8 mouse cellular contexts compared by ENCODE assay signal in genomic region chr1:169747902-169748301, GRCm38 (mm10). TPM values are rescaled to one million over a fixed set of nuclear protein-coding genes. Genes with fewer than 3 reads are reported as not detected.
DNase-seq lines count a peak whose midpoint lies in the region; ATAC-seq and TF ChIP-seq lines count a peak whose summit lies in the region.

No protein-coding gene starts in this region.

- no peak for ATAC-seq in heart, embryonic 12.5 days (ENCODE audit: insufficient number of reproducible peaks, low FRiP score)
- ATAC-seq in forebrain, embryonic 16.5 days: peak; percentile 36

- H3K4me1 ChIP-seq in heart, embryonic 12.5 days (replicated peaks): 0 out of 2 replicates have a peak, but pooled peaks cover 5% of the 10 kb centered on the region
- peaks cover 2% of the 10 kb centered on the region; the same call in 1 of the 2 replicates for H3K4me1 ChIP-seq in cortical plate, adult 2 months (ENCODE audit: control insufficient read depth, insufficient read depth, low read length)
- peaks cover 6% of the 10 kb centered on the region for H3K4me1 ChIP-seq in forebrain, embryonic 16.5 days (replicated peaks; ENCODE audit: control insufficient read depth, insufficient read depth, low read length)
- peaks cover 17% of the 10 kb centered on the region for H3K4me1 ChIP-seq in midbrain, embryonic 10.5 days

- H3K9me3 ChIP-seq in heart, embryonic 12.5 days (replicated peaks): no peaks in the 10 kb centered on the region
- no peaks in the 10 kb centered on the region for H3K9me3 ChIP-seq in forebrain, embryonic 16.5 days (ENCODE audit: control insufficient read depth, low read length)
- H3K9me3 ChIP-seq in midbrain, embryonic 10.5 days (replicated peaks): no peaks in the 10 kb centered on the region

- no peak for DNase-seq in heart, adult 11 months
- DNase-seq in midbrain, embryonic 10.5 days (ENCODE audit: low spot score): no peak
- no peak for DNase-seq in c-Kit-positive CD71-positive TER-119-positive erythroid progenitor cells, embryonic 14.5 days (ENCODE audit: low spot score)
- DNase-seq in retina, embryonic 14.5 days (ENCODE audit: low spot score): no peak
- no peak for DNase-seq in left cerebral cortex, postnatal 25 days (ENCODE audit: low spot score in 2 of 2)

- no peak overlapping the region for H3K9ac ChIP-seq in heart, embryonic 12.5 days
- H3K9ac ChIP-seq in forebrain, embryonic 16.5 days (replicated peaks; ENCODE audit: low read depth, low read length): peak overlapping the region; percentile 55

- H3K4me3 ChIP-seq in heart, embryonic 12.5 days: peak overlapping the region; percentile 44
- peak overlapping the region; percentile 85 for H3K4me3 ChIP-seq in cortical plate, adult 2 months (ENCODE audit: insufficient read depth, low read length)
- peak overlapping the region; percentile 41 for H3K4me3 ChIP-seq in forebrain, embryonic 16.5 days (replicated peaks; ENCODE audit: low read length)
- peak overlapping the region; percentile 48 for H3K4me3 ChIP-seq in midbrain, embryonic 10.5 days

- 45% methylated on average over 6 of the region's 6 CpGs for WGBS in heart, embryonic 12.5 days
- 28% methylated on average over 6 of the region's 6 CpGs for WGBS in forebrain, embryonic 16.5 days
- whole genome bisulfite sequencing in midbrain, embryonic 10.5 days: 46% methylated on average over 6 of the region's 6 CpGs

- no peak overlapping the region for H3K27ac ChIP-seq in heart, embryonic 12.5 days (ENCODE audit: poor library complexity, severe bottlenecking)
- H3K27ac ChIP-seq in cortical plate, adult 2 months (ENCODE audit: insufficient read depth, low read length): peak overlapping the region; percentile 96
- H3K27ac ChIP-seq in forebrain, embryonic 16.5 days (ENCODE audit: low read length): peak overlapping the region; percentile 69
- H3K27ac ChIP-seq in midbrain, embryonic 10.5 days (replicated peaks): no peak overlapping the region

- peak overlapping the region; percentile 76 for H3K4me2 ChIP-seq in heart, embryonic 12.5 days
- peak overlapping the region; percentile 62 for H3K4me2 ChIP-seq in forebrain, embryonic 16.5 days (ENCODE audit: low read length)

- no peak for TF ChIP-seq CTCF in cortical plate, adult 2 months (IDR thresholded peaks at IDR 0.05; ENCODE audit: extremely low read depth, insufficient read depth, low read length)

- H3K36me3 ChIP-seq in heart, embryonic 12.5 days: no peaks in the 10 kb centered on the region
- no peaks in the 10 kb centered on the region for H3K36me3 ChIP-seq in forebrain, embryonic 16.5 days (ENCODE audit: control insufficient read depth, insufficient read depth)
- H3K36me3 ChIP-seq in midbrain, embryonic 10.5 days: no peaks in the 10 kb centered on the region

- intact Hi-C loops in left cerebral cortex, postnatal 25 days (cut with DNase I): loop anchor here (2.0 to 5.0 kb wide), 3 partner anchors 69 to 216 kb away; partner anchors contain the start of gene Nuf2

- TF ChIP-seq POLR2A in cortical plate, adult 2 months (IDR thresholded peaks at IDR 0.05; ENCODE audit: extremely low read depth, insufficient read depth, low read length): no peak

- H3K27me3 ChIP-seq in heart, embryonic 12.5 days (replicated peaks): peaks cover 13% of the 10 kb centered on the region; the same call in 1 of the 2 replicates
- no peaks in the 10 kb centered on the region for H3K27me3 ChIP-seq in forebrain, embryonic 16.5 days (replicated peaks; ENCODE audit: control insufficient read depth, insufficient read depth, low read length)
- peaks cover 23% of the 10 kb centered on the region for H3K27me3 ChIP-seq in midbrain, embryonic 10.5 days (ENCODE audit: low read depth, poor library complexity, severe bottlenecking)

RNA-seq across cellular contexts. Expression of gene Rgs4, which starts 0.5 kb away (rescaled TPM):
- 2.5 and 2.9 TPM in 2 replicates for polyA plus RNA-seq in heart, embryonic 12.5 days (2016; fragmentation: Nextera tagmentation; extraction: Ambion mirVana)
- 380 and 423 TPM in 2 replicates for polyA plus RNA-seq in cortical plate, adult 2 months (2012; rRNA removed)
- 64.1 and 89.6 TPM in 2 replicates for polyA plus RNA-seq in forebrain, embryonic 16.5 days (2015; fragmentation: Nextera tagmentation; extraction: Ambion mirVana)
- polyA plus RNA-seq in midbrain, embryonic 10.5 days (2016; fragmentation: Nextera tagmentation; extraction: Ambion mirVana): 5.9 and 13.8 TPM in 2 replicates
- total RNA-seq in left cerebral cortex, postnatal 25 days (2021): 100 to 1,000 TPM; 564 to 580 TPM

Comparison
In these comparisons a context has a peak if more than half of its experiments do, and no peak if none do; other contexts are left out.
1. H3K27ac ChIP-seq: peak in cortical plate, adult 2 months (single experiment) and forebrain, embryonic 16.5 days (single experiment); none in heart, embryonic 12.5 days (single experiment) and midbrain, embryonic 10.5 days (single experiment).
2. Peak in every context shown above with its lines, with median percentiles within 50 percentile points of each other: H3K4me3 ChIP-seq.